In genomic region chr2:68124751-68125150, GRCm38 (mm10) we compare ENCODE assay signal across 12 mouse cellular contexts.
A peak's percentile ranks its signal among the peaks of the same experiment; 100 is the strongest.
DNase-seq lines count a peak whose midpoint lies in the region; ATAC-seq lines count a peak whose summit lies in the region.
"Had no signal": no experiment of that assay in that cellular context is flagged by ENCODE, and none has a peak within 500 bp of the region (broad histone marks: within the 10 kb centered on the region; RNA-seq: fewer than 3 reads in every experiment).

No protein-coding gene starts in this region.

- no peak overlapping the region for H3K4me3 ChIP-seq in hindbrain, embryonic 11.5 days (ENCODE audit: low read depth, low read length)
- H3K4me3 ChIP-seq in hindbrain, embryonic 13.5 days = no peak overlapping the region
- H3K4me3 ChIP-seq in limb, embryonic 10.5 days = no peak overlapping the region
- H3K4me3 ChIP-seq in midbrain, embryonic 13.5 days (replicated peaks) = no peak overlapping the region
- no peak overlapping the region for H3K4me3 ChIP-seq in forebrain, embryonic 14.5 days (ENCODE audit: low read depth, low read length)

- H3K27ac ChIP-seq in hindbrain, embryonic 11.5 days (ENCODE audit: low read depth, low read length) = no peak overlapping the region
- H3K27ac ChIP-seq in hindbrain, embryonic 13.5 days = no peak overlapping the region
- no peak overlapping the region for H3K27ac ChIP-seq in limb, embryonic 10.5 days
- no peak overlapping the region for H3K27ac ChIP-seq in midbrain, embryonic 13.5 days
- H3K27ac ChIP-seq in forebrain, embryonic 14.5 days (ENCODE audit: low read depth, low read length) = no peak overlapping the region

- peak; percentile 10 for DNase-seq in hindbrain, embryonic 11.5 days (ENCODE audit: low spot score)
- DNase-seq in 3T3-L1 (ENCODE audit: low read depth, low spot score) (peak; percentile 11), ZHBTc4 (ENCODE audit: low read depth, low spot score) (peak; percentile 25)
- peak; percentile 55 for DNase-seq in limb, embryonic 10.5 days (ENCODE audit: low spot score)
- DNase-seq in natural killer cell, adult 2 months (ENCODE audit: low spot score in 2 of 2) = no peak
- no peak for DNase-seq in forebrain, embryonic 14.5 days (ENCODE audit: low spot score)
- DNase-seq: cerebellum, adult 9-11 months; heart, postnatal 14 days; spleen, adult 18-20 months had no signal

- H3K9ac ChIP-seq in hindbrain, embryonic 11.5 days (ENCODE audit: low read depth, low read length) = no peak overlapping the region
- no peak overlapping the region for H3K9ac ChIP-seq in hindbrain, embryonic 13.5 days
- H3K9ac ChIP-seq in midbrain, embryonic 13.5 days (replicated peaks) = no peak overlapping the region
- no peak overlapping the region for H3K9ac ChIP-seq in forebrain, embryonic 14.5 days (ENCODE audit: low read length)

- H3K4me1 ChIP-seq in hindbrain, embryonic 11.5 days (replicated peaks; ENCODE audit: control insufficient read depth, insufficient read depth, low read length) = no peaks in the 10 kb centered on the region
- peaks cover 13% of the 10 kb centered on the region for H3K4me1 ChIP-seq in hindbrain, embryonic 13.5 days (replicated peaks)
- peaks cover 19% of the 10 kb centered on the region for H3K4me1 ChIP-seq in limb, embryonic 10.5 days
- H3K4me1 ChIP-seq in midbrain, embryonic 13.5 days (replicated peaks) = no peaks in the 10 kb centered on the region
- no peaks in the 10 kb centered on the region for H3K4me1 ChIP-seq in forebrain, embryonic 14.5 days (ENCODE audit: control insufficient read depth, insufficient read depth, low read length)

- H3K4me2 ChIP-seq in hindbrain, embryonic 11.5 days (replicated peaks; ENCODE audit: low read depth, low read length) = no peak overlapping the region
- no peak overlapping the region for H3K4me2 ChIP-seq in hindbrain, embryonic 13.5 days
- no peak overlapping the region for H3K4me2 ChIP-seq in midbrain, embryonic 13.5 days (replicated peaks)
- H3K4me2 ChIP-seq in forebrain, embryonic 14.5 days (ENCODE audit: low read length) = no peak overlapping the region

- WGBS in hindbrain, embryonic 11.5 days = 61% methylated on average over 6 of the region's 6 CpGs
- WGBS in hindbrain, embryonic 13.5 days = 59% methylated on average over 6 of the region's 6 CpGs
- WGBS in limb, embryonic 10.5 days = 61% methylated on average over 6 of the region's 6 CpGs
- WGBS in midbrain, embryonic 13.5 days = 68% methylated on average over 6 of the region's 6 CpGs
- 69% methylated on average over 6 of the region's 6 CpGs for WGBS in forebrain, embryonic 14.5 days

- no peaks in the 10 kb centered on the region for H3K27me3 ChIP-seq in hindbrain, embryonic 11.5 days (ENCODE audit: control insufficient read depth, insufficient read depth, low read length)
- no peaks in the 10 kb centered on the region for H3K27me3 ChIP-seq in hindbrain, embryonic 13.5 days
- H3K27me3 ChIP-seq in limb, embryonic 10.5 days (ENCODE audit: low read depth, poor library complexity, severe bottlenecking) = no peaks in the 10 kb centered on the region
- H3K27me3 ChIP-seq in midbrain, embryonic 13.5 days = no peaks in the 10 kb centered on the region
- H3K27me3 ChIP-seq in forebrain, embryonic 14.5 days (replicated peaks; ENCODE audit: control insufficient read depth, insufficient read depth, low read length) = no peaks in the 10 kb centered on the region

- H3K36me3 ChIP-seq in hindbrain, embryonic 11.5 days (ENCODE audit: control insufficient read depth, insufficient read depth, low read length) = no peaks in the 10 kb centered on the region
- no peaks in the 10 kb centered on the region for H3K36me3 ChIP-seq in hindbrain, embryonic 13.5 days
- no peaks in the 10 kb centered on the region for H3K36me3 ChIP-seq in limb, embryonic 10.5 days
- H3K36me3 ChIP-seq in midbrain, embryonic 13.5 days = no peaks in the 10 kb centered on the region
- no peaks in the 10 kb centered on the region for H3K36me3 ChIP-seq in forebrain, embryonic 14.5 days (ENCODE audit: control insufficient read depth, insufficient read depth, low read length)

- no peaks in the 10 kb centered on the region for H3K9me3 ChIP-seq in hindbrain, embryonic 11.5 days (ENCODE audit: control insufficient read depth, low read length)
- H3K9me3 ChIP-seq in hindbrain, embryonic 13.5 days = no peaks in the 10 kb centered on the region
- no peaks in the 10 kb centered on the region for H3K9me3 ChIP-seq in limb, embryonic 10.5 days (replicated peaks)
- 0 out of 2 replicates have a peak, but pooled peaks cover 3% of the 10 kb centered on the region for H3K9me3 ChIP-seq in midbrain, embryonic 13.5 days
- no peaks in the 10 kb centered on the region for H3K9me3 ChIP-seq in forebrain, embryonic 14.5 days (replicated peaks; ENCODE audit: control insufficient read depth, low read length)

- no peak for ATAC-seq in hindbrain, embryonic 11.5 days (ENCODE audit: low FRiP score)
- no peak for ATAC-seq in hindbrain, embryonic 13.5 days (ENCODE audit: low FRiP score)
- no peak for ATAC-seq in midbrain, embryonic 13.5 days
- ATAC-seq in forebrain, embryonic 14.5 days = no peak
- ATAC-seq: midbrain, embryonic 16.5 days had no signal

Comparison
In these comparisons a context has a peak if more than half of its experiments do, and no peak if none do; other contexts are left out.
1. DNase-seq: peak in hindbrain, embryonic 11.5 days (single experiment), 3T3-L1 (single experiment), ZHBTc4 (single experiment) and limb, embryonic 10.5 days (single experiment); none in natural killer cell, adult 2 months (0 of 2) and forebrain, embryonic 14.5 days (single experiment).